Mouse (Mus musculus) ES-Bruce4 (cell line): ENCODE results near the gene Klk6. TPM values are rescaled to one million over a fixed set of nuclear protein-coding genes. Genes with fewer than 3 reads are reported as not detected.

Source experiments
- H3K27ac ChIP-seq: 2 replicates; pipeline ENCODE4 v1.5.1; 2012; ENCODE audit warnings: low read length, inconsistent platforms; ENCODE audit not compliant: insufficient read depth
- H3K27me3 ChIP-seq: 2 replicates; pipeline ENCODE4 v1.6.1; 2012; ENCODE audit warnings: mild to moderate bottlenecking, low read length, inconsistent platforms; ENCODE audit not compliant: control insufficient read depth, poor library complexity, insufficient read depth, severe bottlenecking
- H3K36me3 ChIP-seq: 2 replicates; pipeline ENCODE4 v1.6.1; 2012; ENCODE audit warnings: inconsistent platforms, mild to moderate bottlenecking, low read length, moderate library complexity; ENCODE audit not compliant: control insufficient read depth, poor library complexity, insufficient read depth, severe bottlenecking
- H3K4me1 ChIP-seq: one replicate; pipeline ENCODE4 v1.8.1; 2011; ENCODE audit warnings: low read length; ENCODE audit not compliant: control insufficient read depth, insufficient read depth
- H3K4me3 ChIP-seq: 2 replicates; pipeline ENCODE4 v1.5.1; 2011; ENCODE audit warnings: low read depth, mild to moderate bottlenecking, low read length
- H3K9ac ChIP-seq: 2 replicates; pipeline ENCODE4 v1.6.1; 2012; ENCODE audit warnings: low read depth, mild to moderate bottlenecking, inconsistent platforms; ENCODE audit not compliant: poor library complexity, severe bottlenecking
- H3K9me3 ChIP-seq: replicated peaks from 2 replicates; pipeline ENCODE4 v1.6.1; 2012; ENCODE audit warnings: mild to moderate bottlenecking, low read length, inconsistent platforms; ENCODE audit not compliant: control insufficient read depth, poor library complexity, insufficient read depth, severe bottlenecking
- CTCF ChIP-seq: IDR thresholded peaks from one replicate; pipeline ENCODE4 v1.8.1; 2011; ENCODE audit warnings: low read depth, low read length
- EP300 ChIP-seq: IDR thresholded peaks from 2 replicates; pipeline ENCODE4 v1.6.1; 2011; ENCODE audit warnings: low read depth, low read length; ENCODE audit not compliant: insufficient read depth
- POLR2A ChIP-seq: IDR thresholded peaks from one replicate; pipeline ENCODE4 v1.8.1; 2011; ENCODE audit warnings: low read length; ENCODE audit not compliant: insufficient read depth
- polyA plus RNA-seq: library from polyadenylated mRNA; stranded (reverse); fragments of >200 nt; gene quantifications from 2 replicates; pipeline ENCODE4 v1.2.4, GENCODE M21; 2011; ENCODE audit warnings: low read depth; ENCODE audit not compliant: missing spikeins, insufficient read depth, insufficient read length

Gene Klk6
- polyA plus RNA-seq, 1 experiment = not detected

DNA sequence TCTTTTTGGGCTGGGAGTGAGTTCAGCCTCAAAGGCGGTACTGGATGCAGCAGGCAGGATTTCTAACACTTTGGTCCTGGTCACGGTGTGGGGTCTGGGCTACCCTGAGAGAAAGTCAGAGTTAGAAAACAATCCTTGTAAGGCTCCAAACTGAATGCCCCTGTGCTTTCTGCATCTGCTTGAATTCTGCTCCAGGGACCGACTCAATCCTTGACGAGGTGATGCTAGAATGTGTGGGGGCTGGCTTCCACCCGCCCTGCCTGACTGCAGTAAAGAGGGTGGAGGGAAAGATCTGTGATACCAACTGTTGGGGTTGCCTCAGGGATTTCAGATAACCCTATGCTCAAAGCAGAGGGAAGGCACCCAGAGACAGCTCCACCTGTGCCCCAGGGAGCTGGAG lies 13.3 kb upstream of the Klk6 start, which contains the start of gene Klk7:
TSS of gene Klk7 (plus strand) at position 301 of the 400 bp plus-strand sequence.
- no peak for TF ChIP-seq EP300
- TF ChIP-seq POLR2A = no peak
- TF ChIP-seq CTCF = no peak
- Histone ChIP-seq H3K9me3 (no peaks in the 10 kb centered on the region), H3K4me3 (no peak within 1 kb of the TSS), H3K4me1 (no peaks in the 10 kb centered on the region), H3K36me3 (no peaks in the 10 kb centered on the region), H3K27ac (no peak within 1 kb of the TSS), H3K27me3 (no peaks in the 10 kb centered on the region), H3K9ac (no peak within 1 kb of the TSS)

GRCm38 (mm10) chr7:43815211-43815610 lies 9.1 kb upstream of the Klk6 start:
- H3K36me3 ChIP-seq = no peaks in the 10 kb centered on the region
- H3K9ac ChIP-seq = no peak overlapping the region
- no peaks in the 10 kb centered on the region for H3K4me1 ChIP-seq
- H3K4me3 ChIP-seq = no peak overlapping the region
- no peaks in the 10 kb centered on the region for H3K9me3 ChIP-seq
- H3K27ac ChIP-seq = no peak overlapping the region
- TF ChIP-seq EP300 (no peak), POLR2A (no peak), CTCF (no peak)
- H3K27me3 ChIP-seq = no peaks in the 10 kb centered on the region

- TF ChIP-seq CTCF = no peak
- TF ChIP-seq EP300 = no peak
- no peak for TF ChIP-seq POLR2A
- no peak overlapping the region for H3K27ac ChIP-seq
- H3K9me3 ChIP-seq = no peaks in the 10 kb centered on the region
- no peaks in the 10 kb centered on the region for H3K4me1 ChIP-seq
- no peaks in the 10 kb centered on the region for H3K27me3 ChIP-seq
- no peak overlapping the region for H3K4me3 ChIP-seq
- no peaks in the 10 kb centered on the region for H3K36me3 ChIP-seq
- H3K9ac ChIP-seq = no peak overlapping the region
Measured at GRCm38 (mm10) chr7:43816746-43817145, 7.6 kb upstream of the Klk6 start.

- Histone ChIP-seq H3K4me1 (no peaks in the 10 kb centered on the region), H3K27ac (no peak overlapping the region), H3K9me3 (no peaks in the 10 kb centered on the region), H3K27me3 (no peaks in the 10 kb centered on the region), H3K36me3 (no peaks in the 10 kb centered on the region), H3K4me3 (no peak overlapping the region), H3K9ac (no peak overlapping the region)
- TF ChIP-seq POLR2A (no peak), EP300 (no peak), CTCF (no peak)
Measured at GRCm38 (mm10) chr7:43821581-43821980, 2.7 kb upstream of the Klk6 start.

DNA sequence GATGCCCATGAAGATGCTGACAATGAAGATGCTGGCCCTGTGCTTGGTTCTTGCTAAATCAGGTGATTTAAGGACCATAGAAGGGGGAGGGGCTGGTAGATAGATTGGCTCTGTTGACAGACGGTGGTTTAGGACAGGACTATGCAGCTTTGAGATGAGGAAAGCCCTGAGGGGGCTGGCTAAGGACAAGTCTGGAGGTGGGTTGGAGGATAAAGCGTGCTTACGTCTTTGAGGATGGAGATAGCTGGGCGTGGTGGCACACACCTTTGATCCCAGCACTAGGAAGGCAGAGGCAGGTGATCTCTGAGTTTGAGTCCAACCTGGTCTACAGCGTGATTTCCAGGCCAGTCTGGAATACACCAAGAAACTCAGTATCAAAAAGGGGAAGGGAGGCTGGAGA lies 1.8 kb downstream of the Klk6 start:
- Histone ChIP-seq H3K9ac (no peak overlapping the region), H3K27me3 (no peaks in the 10 kb centered on the region), H3K4me3 (no peak overlapping the region), H3K9me3 (no peaks in the 10 kb centered on the region), H3K36me3 (no peaks in the 10 kb centered on the region), H3K4me1 (no peaks in the 10 kb centered on the region), H3K27ac (no peak overlapping the region)
- TF ChIP-seq EP300 (no peak), POLR2A (no peak), CTCF (no peak)

- Histone ChIP-seq H3K9ac (no peak overlapping the region), H3K27ac (no peak overlapping the region), H3K4me3 (no peak overlapping the region), H3K9me3 (no peaks in the 10 kb centered on the region), H3K27me3 (no peaks in the 10 kb centered on the region), H3K4me1 (no peaks in the 10 kb centered on the region), H3K36me3 (no peaks in the 10 kb centered on the region)
- TF ChIP-seq CTCF (no peak), POLR2A (no peak), EP300 (no peak)
Measured at GRCm38 (mm10) chr7:43827706-43828105, 3.4 kb downstream of the Klk6 start.
